Mouse (Mus musculus) small intestine, adult 2 months (tissue): Measurements from ENCODE around the gene Tmem203. TPM values are rescaled to one million over a fixed set of nuclear protein-coding genes. Genes with fewer than 3 reads are reported as not detected.
A peak's percentile ranks its signal among the peaks of the same experiment; 100 is the strongest.

Experiments used
- H3K27ac ChIP-seq: fragments of 200-500 bp; 2 replicates; pipeline ENCODE4 v1.5.1; 2012; ENCODE audit warnings: low read depth, low read length, control low read depth, inconsistent platforms; ENCODE audit not compliant: insufficient read depth
- H3K27me3 ChIP-seq: fragments of 200-500 bp; 2 replicates; pipeline ENCODE4 v1.6.1; 2012; ENCODE audit warnings: mild to moderate bottlenecking, moderate library complexity, low read length, inconsistent platforms; ENCODE audit not compliant: control insufficient read depth, insufficient read depth
- H3K36me3 ChIP-seq: fragments of 200-500 bp; 2 replicates; pipeline ENCODE4 v1.6.1; 2012; ENCODE audit warnings: mild to moderate bottlenecking, low read length, control low read depth, inconsistent platforms; ENCODE audit not compliant: control insufficient read depth, insufficient read depth
- H3K4me1 ChIP-seq: fragments of 200-500 bp; 2 replicates; pipeline ENCODE4 v1.6.1; 2012; ENCODE audit warnings: low read length, inconsistent platforms, mixed read lengths; ENCODE audit not compliant: control insufficient read depth, insufficient read depth, insufficient read length
- H3K4me3 ChIP-seq: fragments of 200-500 bp; 2 replicates; pipeline ENCODE4 v1.5.1; 2012; ENCODE audit warnings: low read depth, mild to moderate bottlenecking, control low read depth, inconsistent platforms, low read length, moderate library complexity
- CTCF ChIP-seq: fragments of 200-500 bp; IDR thresholded peaks from 2 replicates; pipeline ENCODE4 v1.5.1; 2012; ENCODE audit warnings: low read depth, mild to moderate bottlenecking, control low read depth, inconsistent platforms, low read length, moderate library complexity, mixed read lengths; ENCODE audit not compliant: insufficient replicate concordance, insufficient read length; ENCODE audit errors: extremely low read depth
- POLR2A ChIP-seq: fragments of 200-500 bp; IDR thresholded peaks from 2 replicates; pipeline ENCODE4 v1.6.1; 2012; ENCODE audit warnings: low read depth, mild to moderate bottlenecking, control low read depth, inconsistent platforms, low read length, moderate library complexity
- WGBS: fragments of 180-500 bp; shearing (Covaris S2); methylation state at CpG from one replicate; pipeline ENCODE4 v1.1.7; 2018; 5-methylcytosine and 5-hydroxymethylcytosine counted together
- polyA plus RNA-seq: library from polyadenylated mRNA; depleted of rRNA; stranded (reverse); fragments of >200 nt; gene quantifications from 2 replicates; pipeline ENCODE4 v1.2.3, GENCODE M21; 2012

Gene Tmem203
- polyA plus RNA-seq, 1 experiment: 51.5 TPM

GRCm38 (mm10) chr2:25286314-25286713 lies 31.1 kb downstream of the Tmem203 start:
- peak overlapping the region; percentile 99 for H3K27ac ChIP-seq
- 21% methylated on average over 1 of the region's 1 CpGs for WGBS
- peaks cover 55% of the 10 kb centered on the region for H3K4me1 ChIP-seq
- H3K27me3 ChIP-seq: no peaks in the 10 kb centered on the region; the same call in 1 of the 2 replicates
- TF ChIP-seq CTCF (no peak), POLR2A (no peak)
- no peak overlapping the region for H3K4me3 ChIP-seq
- peaks cover 27% of the 10 kb centered on the region for H3K36me3 ChIP-seq

DNA sequence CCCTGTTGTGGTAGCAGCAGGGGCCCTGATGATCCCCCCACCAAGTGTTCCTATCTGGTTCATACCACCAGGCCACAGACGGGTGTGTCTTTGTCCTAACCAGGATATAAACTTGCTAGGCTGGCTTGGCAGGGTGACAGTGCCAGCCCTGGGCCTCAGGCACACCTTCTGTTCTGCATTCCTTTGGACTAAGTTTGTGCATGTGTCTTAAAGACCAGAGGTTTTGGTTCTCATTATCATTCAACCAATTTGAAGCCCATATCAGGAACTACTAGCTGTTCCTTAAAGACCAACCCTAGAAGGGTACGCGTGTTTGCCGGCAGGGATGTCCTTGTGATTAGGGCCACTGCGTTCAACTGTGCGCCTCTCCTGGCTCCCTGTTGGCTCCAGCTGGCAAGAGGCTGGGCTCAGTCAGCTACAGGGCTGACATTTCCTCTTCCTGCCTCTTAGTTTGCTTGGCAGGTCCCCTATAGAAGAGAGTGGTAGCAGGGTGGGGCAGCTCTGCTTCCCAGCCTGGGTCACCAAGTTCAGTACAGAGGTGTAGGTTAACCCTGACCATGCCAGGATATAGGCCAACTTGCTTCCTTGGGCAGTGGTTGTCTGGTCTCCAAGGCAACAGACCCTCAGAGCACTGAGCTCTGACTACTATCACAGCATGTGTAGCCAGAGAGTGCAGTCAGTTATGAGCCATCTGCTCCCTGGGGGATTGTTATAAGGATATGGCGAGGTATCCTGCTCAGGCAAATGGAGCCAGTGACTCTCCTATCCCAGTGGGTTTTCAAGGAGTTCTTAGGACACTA lies 31.8 kb downstream of the Tmem203 start:
- no peak for TF ChIP-seq CTCF
- TF ChIP-seq POLR2A: no peak
- no peak overlapping the region for H3K4me3 ChIP-seq

DNA sequence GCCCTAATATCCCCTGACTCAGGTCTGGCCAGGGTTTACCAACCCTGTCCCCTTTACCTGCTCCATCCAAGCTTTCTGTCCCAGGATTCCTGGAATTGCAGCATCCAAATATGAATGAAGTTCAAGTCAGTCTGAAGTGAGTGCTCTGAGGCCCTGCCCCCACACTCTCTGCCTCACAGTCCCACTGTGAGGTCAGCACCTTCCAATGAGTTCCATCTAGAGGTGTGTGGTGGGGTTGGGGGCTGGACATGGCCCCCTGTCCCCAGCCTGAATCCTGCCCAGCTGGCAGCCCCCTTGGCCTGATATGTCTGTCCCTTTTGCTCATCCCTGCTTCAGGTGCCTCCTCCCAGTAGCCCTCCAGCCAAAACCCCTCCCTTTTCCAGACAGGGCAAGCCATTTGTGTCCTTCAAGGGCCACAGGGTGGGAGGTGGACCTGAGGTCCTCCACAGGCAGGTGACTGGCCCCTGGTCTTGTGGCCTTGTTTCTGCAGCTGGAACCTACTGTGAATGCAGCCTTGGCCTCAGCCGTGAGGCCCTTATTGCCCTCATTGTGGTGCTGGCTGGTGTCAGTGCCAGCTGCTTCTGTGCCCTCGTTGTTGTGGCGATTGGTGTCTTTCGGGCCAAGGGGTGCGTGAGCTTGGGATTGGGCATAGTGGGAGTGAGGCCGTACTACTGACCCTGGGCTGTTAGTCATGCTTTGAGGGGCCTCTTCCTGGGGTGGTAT lies 32.8 kb downstream of the Tmem203 start, which contains the start of gene Tmem210:
Gene Tmem210, plus strand, starts transcription at position 219 of the 723 bp plus-strand sequence.
- WGBS: 49% methylated on average over 6 of the region's 6 CpGs
- Histone ChIP-seq H3K36me3 (peaks cover 19% of the 10 kb centered on the region), H3K4me3 (no peak within 1 kb of the TSS), H3K4me1 (peaks cover 61% of the 10 kb centered on the region), H3K27me3 (peaks cover 10% of the 10 kb centered on the region), H3K27ac (peak within 1 kb of the TSS; percentile 99)
- TF ChIP-seq CTCF: no peak
- TF ChIP-seq POLR2A: no peak

More for the DNA sequence above, 31.8 kb downstream of the Tmem203 start:
- Histone ChIP-seq H3K27ac (peak overlapping the region; percentile 99), H3K27me3 (peaks cover 5% of the 10 kb centered on the region), H3K36me3 (peaks cover 22% of the 10 kb centered on the region), H3K4me1 (peaks cover 57% of the 10 kb centered on the region)
- 19% methylated on average over 7 of the region's 7 CpGs for WGBS

GRCm38 (mm10) chr2:25288734-25289345 lies 33.6 kb downstream of the Tmem203 start:
- Histone ChIP-seq H3K4me1 (peaks cover 61% of the 10 kb centered on the region), H3K27me3 (peaks cover 10% of the 10 kb centered on the region), H3K27ac (peak overlapping the region; percentile 60), H3K4me3 (no peak overlapping the region), H3K36me3 (peaks cover 15% of the 10 kb centered on the region)
- WGBS: 74% methylated on average over 7 of the region's 7 CpGs
- TF ChIP-seq POLR2A (no peak), CTCF (no peak)

GRCm38 (mm10) chr2:25289651-25290050 lies 34.4 kb downstream of the Tmem203 start, which contains the start of gene Lrrc26:
TSS of gene Lrrc26 (plus strand) at chr2:25289915.
- no peak for TF ChIP-seq CTCF
- TF ChIP-seq POLR2A: 0 out of 2 replicates have a peak, but pooled peaks have one; percentile 24
- Histone ChIP-seq H3K36me3 (peaks cover 8% of the 10 kb centered on the region), H3K4me1 (peaks cover 61% of the 10 kb centered on the region), H3K27me3 (peaks cover 10% of the 10 kb centered on the region), H3K4me3 (peak within 1 kb of the TSS; percentile 67), H3K27ac (peak within 1 kb of the TSS; percentile 66)
- WGBS: 6% methylated on average over 11 of the region's 11 CpGs

GRCm38 (mm10) chr2:25290101-25290815 lies 35.0 kb downstream of the Tmem203 start:
- WGBS: 1% methylated on average over 54 of the region's 54 CpGs
- Histone ChIP-seq H3K27ac (peak overlapping the region; percentile 66), H3K4me3 (peak overlapping the region; percentile 67), H3K4me1 (peaks cover 56% of the 10 kb centered on the region), H3K36me3 (peaks cover 2% of the 10 kb centered on the region), H3K27me3 (peaks cover 10% of the 10 kb centered on the region)
- no peak for TF ChIP-seq POLR2A
- no peak for TF ChIP-seq CTCF

DNA sequence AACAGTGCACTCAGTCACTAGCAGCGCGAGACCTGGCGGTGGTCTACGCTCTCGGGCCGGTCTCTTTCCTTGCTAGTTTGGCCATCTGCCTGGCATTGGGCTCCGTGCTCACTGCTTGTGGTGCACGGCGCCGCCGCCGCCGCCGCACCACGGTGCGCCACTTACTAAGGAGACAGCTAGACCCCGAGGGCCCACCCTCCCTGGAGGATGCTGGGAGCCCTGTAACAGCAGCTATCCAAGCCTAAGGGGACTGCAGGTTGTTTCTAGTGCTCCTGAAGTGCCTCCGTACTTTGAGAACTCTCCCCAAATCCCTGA lies 35.5 kb downstream of the Tmem203 start:
- Histone ChIP-seq H3K27ac (peak overlapping the region; percentile 66), H3K4me3 (peak overlapping the region; percentile 67), H3K27me3 (peaks cover 10% of the 10 kb centered on the region), H3K36me3 (no peaks in the 10 kb centered on the region), H3K4me1 (peaks cover 51% of the 10 kb centered on the region)
- WGBS: 1% methylated on average over 18 of the region's 18 CpGs
- TF ChIP-seq CTCF: no peak
- TF ChIP-seq POLR2A: no peak
